Mouse (Mus musculus): ENCODE results near the gene Capn7.

DNA sequence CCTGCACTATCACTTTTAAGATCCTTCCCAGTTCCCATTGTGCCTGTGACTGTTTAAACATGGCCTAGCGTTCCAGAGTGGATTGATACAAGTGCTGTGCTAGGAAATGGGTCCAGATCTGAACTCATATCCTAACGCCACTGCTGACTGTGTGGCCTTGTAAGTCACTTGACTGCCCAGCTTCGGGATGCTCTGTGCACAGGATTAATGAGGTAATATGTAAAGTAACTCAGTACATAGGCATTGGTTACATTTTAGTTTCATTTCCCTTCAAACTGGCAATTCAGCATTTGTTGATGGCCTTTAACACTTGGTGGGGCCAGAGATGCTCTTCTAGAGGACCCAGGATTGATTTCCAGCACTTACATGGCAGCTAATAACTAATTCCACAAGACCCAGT lies 39.9 kb downstream of the Capn7 start:
- TF ChIP-seq POLR2A (IDR thresholded peaks at IDR 0.05; ENCODE audit: borderline replicate concordance, insufficient read depth, low read length) (no peak), CTCF (IDR thresholded peaks at IDR 0.05; ENCODE audit: borderline replicate concordance, insufficient read depth, low read depth, low read length) (no peak)
